Mouse (Mus musculus) mature B cell (primary cell): ENCODE results near the gene Serpinb11.

Experiments
- in situ Hi-C: fragments of 300-500 bp; cut with MboI; formaldehyde crosslinking; loops from 2 replicates; pipeline ENCODE4 v1.14.3; 2019

The Serpinb11 gene

GRCm38 (mm10) chr1:107360898-107361297, at the start of gene Serpinb11:
Gene Serpinb11, plus strand, starts transcription at chr1:107361198.
- in situ Hi-C loops, result no loop called here

GRCm38 (mm10) chr1:107345979-107346378, 15.0 kb upstream of the Serpinb11 start:
- in situ Hi-C loops, result no loop called here

GRCm38 (mm10) chr1:107346788-107347187, 14.2 kb upstream of the Serpinb11 start:
- in situ Hi-C loops, result no loop called here

- in situ Hi-C loops, result no loop called here
Observed at GRCm38 (mm10) chr1:107350392-107350791, 10.6 kb upstream of the Serpinb11 start.

GRCm38 (mm10) chr1:107351115-107351514, 9.9 kb upstream of the Serpinb11 start:
- in situ Hi-C loops, result no loop called here

- in situ Hi-C loops, result no loop called here
Observed at GRCm38 (mm10) chr1:107353046-107353445, 8.0 kb upstream of the Serpinb11 start.

GRCm38 (mm10) chr1:107365973-107366372, 5.0 kb downstream of the Serpinb11 start:
- in situ Hi-C loops, result no loop called here

- in situ Hi-C loops, result no loop called here
Observed at GRCm38 (mm10) chr1:107368944-107369343, 7.9 kb downstream of the Serpinb11 start.

- in situ Hi-C loops, result no loop called here
Observed at GRCm38 (mm10) chr1:107376952-107377351, 16.0 kb downstream of the Serpinb11 start.

GRCm38 (mm10) chr1:107378368-107378767, 17.4 kb downstream of the Serpinb11 start:
- in situ Hi-C loops, result no loop called here

GRCm38 (mm10) chr1:107381491-107381890, 20.5 kb downstream of the Serpinb11 start:
- in situ Hi-C loops, result no loop called here

GRCm38 (mm10) chr1:107382404-107382803, 21.4 kb downstream of the Serpinb11 start:
- in situ Hi-C loops, result no loop called here

GRCm38 (mm10) chr1:107384532-107384931, 23.5 kb downstream of the Serpinb11 start:
- in situ Hi-C loops, result no loop called here

GRCm38 (mm10) chr1:107389753-107390152, 28.8 kb downstream of the Serpinb11 start:
- in situ Hi-C loops, result no loop called here

- in situ Hi-C loops, result no loop called here
Observed at GRCm38 (mm10) chr1:107397481-107397880, 36.5 kb downstream of the Serpinb11 start.

GRCm38 (mm10) chr1:107399355-107399754, 38.4 kb downstream of the Serpinb11 start, which contains the start of gene Serpinb7:
Gene Serpinb7, plus strand, starts transcription at chr1:107399655.
- in situ Hi-C loops, result no loop called here

GRCm38 (mm10) chr1:107402082-107402481, 41.1 kb downstream of the Serpinb11 start:
- in situ Hi-C loops, result no loop called here

- in situ Hi-C loops, result no loop called here
Observed at GRCm38 (mm10) chr1:107414650-107415049, 53.7 kb downstream of the Serpinb11 start.

GRCm38 (mm10) chr1:107422487-107422886, 61.5 kb downstream of the Serpinb11 start:
- in situ Hi-C loops, result no loop called here
